Mouse (Mus musculus) limb, embryonic 11.5 days (tissue): ENCODE results near the gene 4930579F01Rik. TPM values are rescaled to one million over a fixed set of nuclear protein-coding genes. Genes with fewer than 3 reads are reported as not detected.

Experiments
- ATAC-seq: fragments of 200-750 bp; cut with Nextera tagmentation; 2 replicates; pipeline ENCODE4 v1.8.0; 2017; ENCODE audit warnings: low read depth; ENCODE audit not compliant: insufficient number of reproducible peaks, low FRiP score, low TSS enrichment
- DNase-seq: peaks from one replicate; pipeline ENCODE4 v3.0.0-alpha.2; 2015; ENCODE audit warnings: low spot score
- H3K27ac ChIP-seq: fragments of 300-500 bp; sonication (generic); replicated peaks from 2 replicates; pipeline ENCODE4 v1.5.1; 2014; ENCODE audit warnings: low read depth, mild to moderate bottlenecking, low read length
- H3K27me3 ChIP-seq: fragments of 300-500 bp; sonication (generic); 2 replicates; pipeline ENCODE4 v1.6.1; 2014; ENCODE audit warnings: mild to moderate bottlenecking, low read length, mixed read lengths; ENCODE audit not compliant: control insufficient read depth, insufficient read depth
- H3K36me3 ChIP-seq: fragments of 300-500 bp; sonication (generic); 2 replicates; pipeline ENCODE4 v1.6.1; 2014; ENCODE audit warnings: mild to moderate bottlenecking, low read length, moderate library complexity, mixed read lengths; ENCODE audit not compliant: control insufficient read depth, insufficient read depth
- H3K4me1 ChIP-seq: fragments of 300-500 bp; sonication (generic); 2 replicates; pipeline ENCODE4 v1.6.1; 2014; ENCODE audit warnings: low read length, mixed read lengths; ENCODE audit not compliant: control insufficient read depth, insufficient read depth
- H3K4me2 ChIP-seq: fragments of 300-500 bp; sonication (generic); 2 replicates; pipeline ENCODE4 v1.6.1; 2014; ENCODE audit warnings: low read depth, mild to moderate bottlenecking, moderate library complexity; ENCODE audit not compliant: severe bottlenecking
- H3K4me3 ChIP-seq: fragments of 300-500 bp; sonication (generic); 2 replicates; pipeline ENCODE4 v1.5.1; 2014; ENCODE audit warnings: low read depth, low read length
- H3K9ac ChIP-seq: fragments of 300-500 bp; sonication (generic); 2 replicates; pipeline ENCODE4 v1.6.1; 2014; ENCODE audit warnings: mild to moderate bottlenecking, low read length
- H3K9me3 ChIP-seq: fragments of 300-500 bp; sonication (generic); 2 replicates; pipeline ENCODE4 v1.6.1; 2016; ENCODE audit warnings: low read length; ENCODE audit not compliant: control insufficient read depth
- WGBS: fragments of 180-500 bp; shearing (Covaris S2); extraction: QIAGEN DNeasy Blood & Tissue Kit; methylation state at CpG from one replicate; pipeline ENCODE4 v1.1.7; 2014; 5-methylcytosine and 5-hydroxymethylcytosine counted together
- polyA plus RNA-seq: library from polyadenylated mRNA; unstranded; fragments of >200 nt; fragmentation: Nextera tagmentation; extraction: Ambion mirVana; gene quantifications from 2 replicates; pipeline ENCODE4 v1.2.1, GENCODE M21; 2014

The 4930579F01Rik gene
- polyA plus RNA-seq, 1 experiment from 2014 or later, result not detected

DNA sequence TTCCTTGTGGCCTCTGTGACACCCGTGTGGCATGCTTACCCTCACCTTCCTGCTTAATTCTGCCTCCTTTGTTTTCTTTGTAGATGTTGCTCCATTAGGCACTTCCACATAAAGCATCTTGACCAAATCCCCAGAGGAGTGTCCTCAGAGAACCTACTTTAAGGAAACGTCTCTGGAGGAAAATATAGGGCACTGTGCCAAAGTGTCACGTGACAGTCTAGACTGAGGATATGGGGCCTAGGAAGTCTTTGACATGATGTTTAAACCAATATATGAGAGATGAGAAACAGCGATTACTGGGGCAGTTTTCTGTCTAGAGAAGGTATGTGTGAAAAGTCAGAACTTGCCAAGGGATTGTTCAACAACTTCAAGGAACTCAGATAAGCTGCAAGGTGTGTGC lies 8.3 kb downstream of the 4930579F01Rik start:
- Histone ChIP-seq H3K27me3 (no peaks in the 10 kb centered on the region), H3K9ac (no peak overlapping the region), H3K4me3 (no peak overlapping the region), H3K9me3 (no peaks in the 10 kb centered on the region), H3K4me2 (no peak overlapping the region), H3K36me3 (no peaks in the 10 kb centered on the region), H3K4me1 (no peaks in the 10 kb centered on the region), H3K27ac (no peak overlapping the region)
- DNase-seq (no peak), ATAC-seq (no peak)
- 84% methylated on average over 4 of the region's 4 CpGs for WGBS

DNA sequence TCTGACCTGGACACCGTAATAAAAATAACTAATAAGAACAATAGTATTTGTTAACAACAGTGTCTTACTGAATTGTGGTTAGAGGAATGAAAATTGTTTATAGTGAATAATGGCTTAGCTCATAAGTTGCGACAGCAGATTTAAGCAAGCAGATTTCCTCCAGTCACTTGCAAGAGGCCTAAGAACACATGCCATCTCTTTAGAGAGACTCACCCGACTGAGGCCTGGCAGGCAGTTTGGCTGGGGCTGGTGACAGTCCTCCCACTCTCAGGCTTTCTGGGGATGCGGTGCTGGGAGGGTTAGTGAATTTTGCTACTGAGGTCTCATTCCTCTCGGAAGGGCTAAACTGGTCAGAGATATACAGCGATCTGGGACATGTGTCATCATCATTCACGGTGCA lies 10.3 kb downstream of the 4930579F01Rik start:
- H3K9me3 ChIP-seq, result no peaks in the 10 kb centered on the region
- ATAC-seq (no peak), DNase-seq (no peak)
- H3K4me2 ChIP-seq, result no peak overlapping the region
- no peak overlapping the region for H3K9ac ChIP-seq
- no peaks in the 10 kb centered on the region for H3K36me3 ChIP-seq
- H3K27me3 ChIP-seq, result no peaks in the 10 kb centered on the region
- H3K27ac ChIP-seq, result no peak overlapping the region
- no peak overlapping the region for H3K4me3 ChIP-seq
- no peaks in the 10 kb centered on the region for H3K4me1 ChIP-seq
- WGBS, result 87% methylated on average over 7 of the region's 7 CpGs

DNA sequence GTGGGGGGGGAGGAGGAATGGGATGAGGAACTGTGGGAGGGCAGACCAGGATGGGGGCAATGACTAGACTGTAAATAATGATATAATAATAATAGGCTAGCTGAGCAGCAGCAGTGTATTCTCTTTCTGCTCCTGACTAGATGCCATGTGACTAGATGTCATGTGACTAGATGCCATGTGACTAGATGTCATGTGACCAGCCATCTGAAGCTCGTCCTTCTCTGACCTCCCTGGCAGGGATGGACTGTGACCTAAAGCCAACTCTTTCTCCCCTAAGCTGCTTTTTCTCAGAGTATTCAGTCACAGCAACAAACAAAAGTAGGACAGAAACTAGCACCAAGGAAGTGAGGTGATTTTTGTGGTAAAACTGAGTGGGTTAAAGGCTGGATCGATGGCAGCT lies 11.6 kb downstream of the 4930579F01Rik start:
- Histone ChIP-seq H3K36me3 (no peaks in the 10 kb centered on the region), H3K27me3 (no peaks in the 10 kb centered on the region), H3K4me1 (no peaks in the 10 kb centered on the region), H3K27ac (no peak overlapping the region), H3K4me2 (no peak overlapping the region), H3K9ac (no peak overlapping the region), H3K9me3 (no peaks in the 10 kb centered on the region), H3K4me3 (no peak overlapping the region)
- ATAC-seq (no peak), DNase-seq (no peak)
- 94% methylated on average over 2 of the region's 2 CpGs for WGBS

DNA sequence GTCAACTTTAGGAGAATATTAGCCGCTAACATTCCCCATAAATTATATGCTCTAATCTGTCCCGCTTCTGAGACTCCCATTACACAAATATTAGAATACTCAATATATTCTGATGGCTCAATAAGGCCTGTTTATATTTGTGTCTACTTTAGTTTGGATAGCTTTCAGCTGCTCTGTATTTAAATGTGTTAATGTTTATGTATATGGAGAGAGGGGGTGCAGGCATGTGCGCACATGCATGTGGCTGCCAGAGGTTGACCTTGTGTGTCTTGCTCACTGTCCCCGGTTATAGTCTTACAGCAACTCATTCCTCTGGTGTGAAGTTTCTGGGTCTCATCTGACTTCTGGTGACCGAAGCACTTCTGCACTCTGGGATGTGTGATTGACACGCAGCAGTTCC lies 18.1 kb downstream of the 4930579F01Rik start:
- DNase-seq (no peak), ATAC-seq (no peak)
- Histone ChIP-seq H3K9ac (no peak overlapping the region), H3K36me3 (no peaks in the 10 kb centered on the region), H3K4me3 (no peak overlapping the region), H3K27me3 (no peaks in the 10 kb centered on the region), H3K9me3 (no peaks in the 10 kb centered on the region), H3K27ac (no peak overlapping the region), H3K4me1 (no peaks in the 10 kb centered on the region), H3K4me2 (no peak overlapping the region)
- 91% methylated on average over 6 of the region's 6 CpGs for WGBS

GRCm38 (mm10) chr3:138173291-138173690 lies 20.3 kb downstream of the 4930579F01Rik start:
- Histone ChIP-seq H3K9ac (no peak overlapping the region), H3K4me1 (no peaks in the 10 kb centered on the region), H3K4me3 (no peak overlapping the region), H3K36me3 (no peaks in the 10 kb centered on the region), H3K27me3 (no peaks in the 10 kb centered on the region), H3K27ac (no peak overlapping the region), H3K4me2 (no peak overlapping the region), H3K9me3 (no peaks in the 10 kb centered on the region)
- DNase-seq (no peak), ATAC-seq (no peak)
- WGBS, result 79% methylated on average over 10 of the region's 10 CpGs

GRCm38 (mm10) chr3:138162553-138163183 lies 31.0 kb downstream of the 4930579F01Rik start:
- Histone ChIP-seq H3K4me2 (no peak overlapping the region), H3K9ac (no peak overlapping the region), H3K36me3 (no peaks in the 10 kb centered on the region), H3K27me3 (no peaks in the 10 kb centered on the region), H3K4me3 (no peak overlapping the region), H3K27ac (no peak overlapping the region), H3K9me3 (no peaks in the 10 kb centered on the region), H3K4me1 (no peaks in the 10 kb centered on the region)
- ATAC-seq (no peak), DNase-seq (no peak)
- 52% methylated on average over 4 of the region's 4 CpGs for WGBS

- WGBS, result 91% methylated on average over 10 of the region's 10 CpGs
- Histone ChIP-seq H3K36me3 (no peaks in the 10 kb centered on the region), H3K4me2 (no peak overlapping the region), H3K9me3 (no peaks in the 10 kb centered on the region), H3K9ac (no peak overlapping the region), H3K4me1 (no peaks in the 10 kb centered on the region), H3K27ac (no peak overlapping the region), H3K4me3 (no peak overlapping the region), H3K27me3 (no peaks in the 10 kb centered on the region)
- DNase-seq (no peak), ATAC-seq (no peak)
Measured at GRCm38 (mm10) chr3:138161623-138162022, 32.0 kb downstream of the 4930579F01Rik start.

- Histone ChIP-seq H3K4me3 (no peak overlapping the region), H3K4me2 (no peak overlapping the region), H3K9me3 (no peaks in the 10 kb centered on the region), H3K27ac (no peak overlapping the region), H3K4me1 (no peaks in the 10 kb centered on the region), H3K36me3 (no peaks in the 10 kb centered on the region), H3K9ac (no peak overlapping the region), H3K27me3 (no peaks in the 10 kb centered on the region)
- DNase-seq, result no peak
- no peak for ATAC-seq
- WGBS, result 66% methylated on average over 10 of the region's 10 CpGs
Measured at GRCm38 (mm10) chr3:138156651-138157050, 37.0 kb downstream of the 4930579F01Rik start.

- H3K27ac ChIP-seq, result no peak overlapping the region
- H3K36me3 ChIP-seq, result no peaks in the 10 kb centered on the region
- no peak for ATAC-seq
- no peak overlapping the region for H3K9ac ChIP-seq
- H3K4me2 ChIP-seq, result no peak overlapping the region
- WGBS, result 87% methylated on average over 4 of the region's 4 CpGs
- H3K4me3 ChIP-seq, result no peak overlapping the region
- no peaks in the 10 kb centered on the region for H3K9me3 ChIP-seq
- no peaks in the 10 kb centered on the region for H3K27me3 ChIP-seq
- no peaks in the 10 kb centered on the region for H3K4me1 ChIP-seq
- no peak for DNase-seq
Measured at GRCm38 (mm10) chr3:138155062-138155461, 38.6 kb downstream of the 4930579F01Rik start.
